Mouse (Mus musculus) cerebellum, adult 8-10 months (tissue): ENCODE measurements at regions not wholly inside any gene's neighbourhood (a gene's known extent, or its start where the extent isn't known, plus 50 kb on each side); places are given as distances from the start of the nearest gene placed in this dataset.

Experiments used
- DNase-seq: peaks from one replicate; pipeline ENCODE4 v3.0.0; 2022

GRCm38 (mm10) chr12:26067866-26068684 is 347.0 kb downstream of the Rnf144a start:
- DNase-seq = no peak

- DNase-seq = no peak
Measured at GRCm38 (mm10) chr12:26060378-26060777, 354.7 kb downstream of the Rnf144a start.

DNA sequence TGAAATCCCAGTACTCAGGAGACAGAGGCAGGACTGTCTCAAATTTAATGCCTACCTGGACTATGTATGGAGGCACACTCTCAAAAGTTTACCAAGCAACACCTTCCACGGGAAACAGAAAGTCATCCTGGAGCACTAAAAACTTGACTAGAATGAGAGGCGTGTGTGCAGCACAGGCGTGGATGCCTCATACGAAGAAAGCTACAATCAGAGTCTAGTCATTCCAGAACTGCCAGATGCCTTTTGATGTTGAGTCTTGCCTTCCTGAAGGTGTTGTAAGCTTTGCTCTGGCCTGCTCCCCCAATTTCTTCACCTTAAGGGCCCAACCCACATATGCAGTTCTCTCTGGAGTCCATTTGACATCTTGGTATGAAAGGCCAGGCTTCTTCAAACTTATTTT is 356.0 kb downstream of the Rnf144a start:
- no peak for DNase-seq

DNA sequence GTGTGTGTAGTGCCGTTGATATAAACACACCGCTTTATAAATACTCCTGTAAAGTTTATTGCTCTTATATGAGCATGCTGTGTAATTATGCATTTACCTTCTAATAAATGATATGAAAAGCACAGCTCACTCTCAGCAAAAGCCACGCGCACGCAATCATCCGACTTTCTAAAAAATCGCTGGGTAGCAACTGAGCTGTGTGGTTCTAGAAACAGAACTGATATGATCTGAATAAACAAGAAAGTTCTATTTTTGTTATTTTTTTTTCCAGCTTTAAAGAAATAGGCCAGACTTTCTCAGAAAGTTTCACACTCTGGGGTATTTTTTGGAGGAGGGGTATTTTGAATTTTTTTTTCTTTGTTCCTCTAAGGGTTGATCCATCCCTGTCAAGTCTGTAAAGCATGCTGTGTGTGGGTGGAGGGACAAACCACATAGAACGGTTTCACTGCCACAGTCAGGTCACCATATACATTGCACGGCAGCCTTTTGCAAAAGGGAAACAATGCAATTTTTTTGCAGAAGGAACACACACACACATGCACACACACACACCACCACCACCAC is 357.5 kb downstream of the Rnf144a start:
- no peak for DNase-seq

GRCm38 (mm10) chr12:26046991-26047390 is 368.1 kb downstream of the Rnf144a start:
- no peak for DNase-seq

DNA sequence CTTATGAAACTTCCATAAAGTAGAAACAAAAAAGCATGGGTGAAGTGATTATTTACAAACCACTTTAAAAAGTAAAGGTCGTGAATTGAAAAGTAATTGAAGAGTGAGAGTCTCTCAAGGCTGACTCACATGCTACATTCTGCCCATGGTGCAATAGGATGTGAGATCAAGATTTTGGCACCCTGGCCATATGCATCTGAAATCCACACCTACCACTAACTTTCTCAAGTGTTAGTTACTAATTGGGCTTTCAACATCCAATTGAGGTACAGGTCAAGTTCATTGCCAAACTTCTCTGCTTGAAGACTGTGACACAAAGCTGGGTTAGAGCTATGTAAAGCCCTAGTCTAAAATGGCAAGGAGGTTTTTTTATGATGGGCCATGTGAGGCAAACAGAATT is 369.7 kb downstream of the Rnf144a start:
- DNase-seq = no peak

- no peak for DNase-seq
Measured at GRCm38 (mm10) chr12:26012951-26013350, 402.1 kb downstream of the Rnf144a start.

DNA sequence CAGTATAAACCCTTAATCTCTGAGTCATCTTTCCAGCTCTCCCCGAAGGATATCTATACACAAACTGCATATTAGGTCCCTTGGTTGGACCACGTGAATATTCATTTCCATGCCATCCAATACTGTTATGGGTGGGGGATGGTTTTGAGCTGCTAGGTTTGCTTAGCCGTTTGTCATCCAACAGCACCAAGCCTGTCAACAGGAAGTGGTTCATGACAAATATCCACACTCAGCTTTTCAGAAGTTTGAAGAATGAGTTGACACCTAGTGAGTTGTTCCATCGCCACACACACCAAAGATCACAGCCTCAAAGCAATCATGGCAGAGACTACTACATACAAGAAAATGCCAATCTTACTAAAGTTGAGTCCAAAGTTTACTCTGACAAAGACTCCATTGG is 421.0 kb downstream of the Rnf144a start:
- DNase-seq = no peak

- no peak for DNase-seq
Measured at GRCm38 (mm10) chr12:25991801-25992525, 423.1 kb downstream of the Rnf144a start.

DNA sequence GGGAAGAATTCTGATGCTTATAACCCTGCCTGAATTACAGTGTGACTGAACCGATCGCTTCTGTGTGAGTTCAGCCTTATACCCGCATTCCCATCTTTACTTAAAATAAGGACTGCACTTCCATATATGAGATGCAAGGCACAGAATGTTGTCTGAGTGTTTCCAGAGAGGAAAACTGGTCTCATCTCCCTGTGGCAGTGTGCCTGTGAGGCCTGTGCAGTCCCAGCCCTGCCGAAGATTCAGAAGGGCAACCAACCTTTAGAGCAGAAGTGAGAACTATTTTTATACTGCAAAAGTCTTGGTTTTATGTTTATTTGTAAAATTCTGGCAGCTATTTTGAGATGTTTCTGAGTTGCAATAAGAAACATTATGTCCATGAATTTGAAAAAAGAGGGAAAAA is 432.5 kb downstream of the Rnf144a start:
- DNase-seq = no peak

DNA sequence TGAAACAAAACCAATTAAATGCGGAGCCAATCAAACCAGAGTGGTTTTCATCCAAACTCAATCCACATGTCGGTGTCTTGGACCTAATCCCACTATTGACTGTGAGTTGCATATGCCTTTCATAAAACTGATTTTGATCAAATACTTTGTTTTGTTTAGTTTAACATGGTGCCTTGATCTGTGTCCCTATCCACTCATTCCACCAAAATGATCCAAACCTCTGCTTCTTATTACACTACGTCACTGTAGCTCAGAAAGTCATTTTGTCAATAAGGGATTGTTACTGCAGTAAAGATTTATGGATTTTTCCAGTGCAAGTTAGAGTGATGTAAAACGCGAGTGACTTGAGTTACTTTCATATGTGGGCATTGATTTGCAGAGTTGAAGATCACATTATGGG is 436.7 kb downstream of the Rnf144a start:
- no peak for DNase-seq

- no peak for DNase-seq
Measured at GRCm38 (mm10) chr12:25958584-25958983, 456.5 kb downstream of the Rnf144a start.

GRCm38 (mm10) chr12:25957547-25957946 is 457.5 kb downstream of the Rnf144a start:
- no peak for DNase-seq

DNA sequence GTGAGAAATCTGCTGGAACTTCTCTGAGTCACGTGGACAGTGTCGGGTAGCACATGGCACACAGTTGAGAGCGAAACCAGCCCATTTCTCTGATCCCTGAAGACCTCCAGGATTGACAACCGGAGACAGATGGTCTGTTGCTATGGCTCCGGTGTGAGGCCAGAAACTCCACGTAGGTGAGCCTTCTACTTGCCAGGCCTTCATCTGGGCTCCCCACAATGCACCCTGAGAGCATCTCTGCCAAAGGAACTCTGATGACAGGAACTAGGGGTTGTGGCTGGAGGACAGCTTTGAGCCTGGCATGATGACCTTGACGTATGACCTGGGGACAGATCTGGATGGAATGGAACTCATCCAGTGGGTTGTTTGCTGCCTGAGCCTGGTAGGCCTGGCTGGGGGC is 467.9 kb downstream of the Rnf144a start:
- peak; percentile 34 for DNase-seq

DNA sequence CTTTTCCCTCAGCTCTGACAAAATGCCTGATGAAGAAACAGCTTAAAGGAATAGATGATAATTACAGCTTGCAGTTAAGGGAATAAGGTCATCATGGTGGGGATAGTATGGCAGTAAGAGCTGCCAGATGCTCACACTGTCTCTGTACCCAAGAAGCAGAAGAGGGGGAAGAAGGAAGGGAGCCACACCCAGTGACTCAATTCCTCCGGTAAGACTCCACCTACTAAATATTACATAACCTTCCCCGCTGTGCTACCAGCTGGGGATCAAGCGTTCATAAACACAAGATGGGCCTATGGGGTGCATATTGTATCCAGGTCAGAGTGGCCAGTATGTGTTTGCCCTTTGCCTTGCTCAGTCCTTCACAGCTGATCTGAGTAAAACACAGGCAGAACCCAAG is 468.9 kb downstream of the Rnf144a start:
- DNase-seq = no peak

DNA sequence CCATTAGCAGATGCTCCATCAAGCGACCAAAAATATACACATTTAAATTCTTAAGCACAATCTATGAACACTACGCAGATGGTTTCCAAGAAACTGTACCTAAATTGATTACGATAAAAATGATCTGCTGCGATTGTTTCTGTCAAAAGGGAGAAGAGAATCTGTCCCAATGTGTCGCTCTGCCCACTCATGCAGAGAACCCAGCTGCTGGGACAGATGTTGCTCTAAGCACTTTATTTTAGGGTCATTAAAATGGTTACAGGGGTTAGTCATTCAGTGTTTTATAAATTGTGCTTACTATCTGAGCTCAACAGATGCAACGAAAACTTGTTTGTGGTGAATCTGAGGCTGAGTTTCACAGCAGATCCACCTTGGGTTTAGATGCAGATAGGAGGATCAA is 476.2 kb downstream of the Rnf144a start:
- no peak for DNase-seq

DNA sequence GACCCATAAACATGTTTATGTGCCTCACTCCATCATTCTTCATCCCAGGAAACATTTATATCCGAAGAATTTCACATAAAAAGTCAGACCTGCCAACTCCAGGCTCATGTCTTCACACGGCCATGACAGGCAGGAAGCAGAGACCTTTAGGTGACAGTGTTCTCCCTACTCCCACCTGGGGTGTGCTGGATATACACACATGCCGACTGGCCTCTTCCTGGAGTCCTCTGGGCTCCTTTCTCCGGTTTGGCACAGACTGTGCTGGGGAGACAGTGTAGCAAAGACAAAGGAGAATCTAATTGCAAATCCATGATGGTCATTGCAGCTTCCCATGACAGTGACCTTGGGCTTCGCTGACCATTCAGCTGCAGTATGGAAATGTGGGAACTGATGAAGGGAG is 480.1 kb downstream of the Rnf144a start:
- no peak for DNase-seq

DNA sequence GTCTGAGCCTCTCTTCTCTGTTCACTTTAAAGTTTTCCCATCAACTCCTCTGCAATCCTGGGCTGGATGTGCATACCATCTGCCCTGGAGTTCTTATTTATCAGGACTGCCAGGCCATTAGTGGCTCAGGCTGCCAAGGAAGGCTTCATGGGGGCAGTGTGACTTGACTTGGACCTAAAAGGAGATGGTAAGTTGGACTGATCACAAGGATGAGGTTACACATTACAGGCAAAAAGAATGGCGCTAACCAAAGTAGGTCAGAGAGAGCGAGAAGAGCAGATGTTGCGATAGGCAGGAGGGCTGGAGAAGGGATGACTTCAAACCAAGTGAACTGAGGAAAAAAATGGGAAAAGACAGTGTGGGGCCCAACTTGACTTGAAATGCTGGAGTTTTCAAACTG is 480.5 kb downstream of the Rnf144a start:
- peak; percentile 25 for DNase-seq

- DNase-seq = no peak
Measured at GRCm38 (mm10) chr12:25926367-25926766, 488.7 kb downstream of the Rnf144a start.

GRCm38 (mm10) chr12:25924526-25924925 is 490.5 kb downstream of the Rnf144a start:
- no peak for DNase-seq

- DNase-seq = no peak
Measured at GRCm38 (mm10) chr12:25923772-25924171, 491.3 kb downstream of the Rnf144a start.

- no peak for DNase-seq
Measured at GRCm38 (mm10) chr12:25905614-25906013, 509.4 kb downstream of the Rnf144a start.

GRCm38 (mm10) chr12:25896543-25896942 is 518.5 kb downstream of the Rnf144a start:
- DNase-seq = no peak

GRCm38 (mm10) chr12:25895691-25896090 is 519.4 kb downstream of the Rnf144a start:
- no peak for DNase-seq
